Mouse (Mus musculus): Measurements from ENCODE around the gene Gpank1. TPM values are rescaled to one million over a fixed set of nuclear protein-coding genes. Genes with fewer than 3 reads are reported as not detected.
A peak's percentile ranks its signal among the peaks of the same experiment; 100 is the strongest.

The Gpank1 gene
- total and polyA plus RNA-seq, 3 experiments, result 6.8 to 9.5 (median 8.5) TPM

DNA sequence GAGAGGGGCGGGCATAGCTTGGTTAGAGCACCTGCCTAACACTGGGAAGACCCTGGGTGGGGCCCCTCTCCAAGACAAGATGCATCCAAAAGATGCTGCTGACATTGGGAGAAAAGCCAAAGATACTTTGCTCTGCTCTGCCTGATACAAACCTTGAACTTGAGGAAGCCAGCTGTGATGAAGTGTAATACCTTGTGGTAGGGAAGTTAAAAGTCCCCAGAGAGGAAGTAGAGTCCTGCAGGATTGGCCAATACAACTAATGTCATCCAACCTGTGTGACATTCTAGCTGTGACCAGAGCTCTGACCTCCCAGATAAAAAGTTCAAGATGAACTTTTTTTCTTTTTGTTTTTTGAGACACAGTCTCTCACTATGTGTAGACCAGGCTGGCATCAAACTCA lies 3.8 kb downstream of the Gpank1 start:
- peaks cover 2% of the 10 kb centered on the region for H3K36me3 ChIP-seq (ENCODE audit: control insufficient read depth, insufficient read depth, low read length)
- intact Hi-C loops (cut with DNase I), result loop anchor here (5.0 kb wide), 1 partner anchor 37 kb away; the partner anchor contains the start of gene Prrc2a
- H3K4me1 ChIP-seq (ENCODE audit: control insufficient read depth, insufficient read depth, low read length), result peaks cover 9% of the 10 kb centered on the region
- H3K79me2 ChIP-seq (replicated peaks; ENCODE audit: control insufficient read depth, insufficient read depth, low read length), result peaks cover 5% of the 10 kb centered on the region; the same call in 1 of the 2 replicates
- no peak for TF ChIP-seq EP300 (IDR thresholded peaks at IDR 0.05; ENCODE audit: insufficient read depth, low read depth, low read length)
- no peak for TF ChIP-seq CTCF (IDR thresholded peaks at IDR 0.05)
- TF ChIP-seq POLR2A (IDR thresholded peaks at IDR 0.05; ENCODE audit: insufficient read depth, low read depth, low read length), result no peak
- no peaks in the 10 kb centered on the region for H3K27me3 ChIP-seq (ENCODE audit: control insufficient read depth, insufficient read depth, low read length)
- H3K27ac ChIP-seq, result peak overlapping the region; percentile 90; the same call in 1 of the 2 replicates
- H3K9ac ChIP-seq (ENCODE audit: low read depth, low read length), result no peak overlapping the region
- no peak overlapping the region for H3K4me3 ChIP-seq
- DNase-seq, result no peak
- WGBS, result 97% methylated on average over 1 of the region's 1 CpGs

DNA sequence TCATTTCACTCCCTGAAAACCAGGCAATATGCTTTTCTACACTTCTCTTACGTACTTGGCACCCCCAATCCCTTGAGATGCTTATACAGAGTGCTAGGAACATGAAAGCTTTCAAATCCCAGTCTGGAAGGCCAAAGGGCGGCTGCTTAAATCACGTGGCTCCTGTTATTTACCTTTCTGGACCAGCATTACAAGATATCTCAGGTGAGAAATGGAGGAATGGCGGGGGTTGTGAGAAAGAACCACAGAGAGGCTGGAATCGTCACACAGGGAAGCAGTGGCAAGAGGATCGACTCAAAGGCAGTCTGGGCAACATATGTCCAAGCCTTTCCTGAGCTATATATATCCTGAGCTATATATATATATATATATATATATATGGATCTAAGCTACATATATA lies 4.3 kb downstream of the Gpank1 start:
- Histone ChIP-seq H3K9ac (ENCODE audit: low read depth, low read length) (peak overlapping the region; percentile 88), H3K27ac (peak overlapping the region; percentile 90), H3K36me3 (ENCODE audit: control insufficient read depth, insufficient read depth, low read length) (no peaks in the 10 kb centered on the region), H3K4me1 (ENCODE audit: control insufficient read depth, insufficient read depth, low read length) (peaks cover 7% of the 10 kb centered on the region), H3K27me3 (ENCODE audit: control insufficient read depth, insufficient read depth, low read length) (no peaks in the 10 kb centered on the region), H3K79me2 (replicated peaks; ENCODE audit: control insufficient read depth, insufficient read depth, low read length) (peaks cover 2% of the 10 kb centered on the region; the same call in 1 of the 2 replicates), H3K4me3 (peak overlapping the region; percentile 78)
- intact Hi-C loops (cut with DNase I), result loop anchor here (5.0 kb wide), 1 partner anchor 37 kb away; the partner anchor contains the start of gene Prrc2a
- no peak for DNase-seq
- 31% methylated on average over 6 of the region's 6 CpGs for WGBS
- no peak for TF ChIP-seq CTCF (IDR thresholded peaks at IDR 0.05)
- no peak for TF ChIP-seq EP300 (IDR thresholded peaks at IDR 0.05; ENCODE audit: insufficient read depth, low read depth, low read length)

DNA sequence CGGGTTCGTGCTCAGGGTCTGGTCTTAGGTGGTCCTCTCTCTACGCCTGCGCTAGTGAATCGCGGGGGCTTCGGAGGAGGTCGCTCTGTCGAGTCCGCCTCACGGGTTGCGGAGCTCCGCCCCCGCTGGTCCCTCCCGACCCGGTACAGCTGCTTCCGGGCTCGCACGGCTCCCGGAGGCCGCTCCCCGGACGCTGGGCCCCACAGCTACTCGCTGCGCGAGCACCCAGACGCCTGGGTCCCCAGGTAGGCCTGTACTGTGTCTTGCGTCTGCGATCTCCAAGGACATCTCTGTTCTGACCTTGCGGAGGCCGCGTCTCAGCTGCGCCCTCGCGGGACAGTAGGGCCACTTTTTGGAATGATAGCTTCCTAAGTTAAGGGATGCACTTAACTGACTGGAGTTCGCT lies 5.0 kb downstream of the Gpank1 start, which contains the start of gene D17H6S53E:
Gene D17H6S53E, plus strand, starts transcription at position 168 of the 406 bp plus-strand sequence.
- 0 out of 2 replicates have a peak, but pooled peaks have one; percentile 6 for TF ChIP-seq EP300 (IDR thresholded peaks at IDR 0.05; ENCODE audit: insufficient read depth, low read depth, low read length)
- TF ChIP-seq CTCF (IDR thresholded peaks at IDR 0.05), result no peak
- peak; percentile 84 for TF ChIP-seq POLR2A (IDR thresholded peaks at IDR 0.05; ENCODE audit: insufficient read depth, low read depth, low read length)
- under 1% methylated on average over 36 of the region's 36 CpGs for WGBS
- no peaks in the 10 kb centered on the region for H3K36me3 ChIP-seq (ENCODE audit: control insufficient read depth, insufficient read depth, low read length)
- peak within 1 kb of the TSS; percentile 78 for H3K4me3 ChIP-seq
- H3K9ac ChIP-seq (ENCODE audit: low read depth, low read length), result peak within 1 kb of the TSS; percentile 88
- H3K27me3 ChIP-seq (ENCODE audit: control insufficient read depth, insufficient read depth, low read length), result no peaks in the 10 kb centered on the region
- H3K4me1 ChIP-seq (ENCODE audit: control insufficient read depth, insufficient read depth, low read length), result peaks cover 7% of the 10 kb centered on the region
- H3K27ac ChIP-seq, result peak within 1 kb of the TSS; percentile 90
- peak; percentile 86 to 88 for DNase-seq
- no peaks in the 10 kb centered on the region for H3K79me2 ChIP-seq (replicated peaks; ENCODE audit: control insufficient read depth, insufficient read depth, low read length)
- intact Hi-C loops (cut with DNase I), result loop anchor here (5.0 kb wide), 1 partner anchor 36 kb away; the partner anchor contains the start of gene Prrc2a

DNA sequence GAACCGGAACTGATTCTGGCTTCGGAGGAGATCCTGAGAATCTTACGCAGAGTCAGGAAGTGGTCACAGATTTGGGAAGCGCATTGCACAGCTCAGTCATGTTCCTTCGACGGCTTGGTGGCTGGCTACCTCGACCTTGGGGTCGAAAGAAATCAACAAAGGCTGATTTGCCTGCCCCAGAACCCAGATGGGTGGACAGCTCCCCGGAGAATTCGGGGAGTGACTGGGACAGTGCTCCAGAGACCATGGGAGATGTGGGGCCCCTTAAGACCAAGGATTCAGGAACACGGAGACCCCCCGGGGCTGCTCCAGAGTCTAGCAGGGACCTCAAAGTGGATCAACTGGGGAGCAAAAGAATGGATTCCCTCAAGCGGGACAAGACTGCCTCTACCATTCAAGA lies 5.8 kb downstream of the Gpank1 start:
- no peaks in the 10 kb centered on the region for H3K36me3 ChIP-seq (ENCODE audit: control insufficient read depth, insufficient read depth, low read length)
- no peak for TF ChIP-seq EP300 (IDR thresholded peaks at IDR 0.05; ENCODE audit: insufficient read depth, low read depth, low read length)
- no peak for TF ChIP-seq POLR2A (IDR thresholded peaks at IDR 0.05; ENCODE audit: insufficient read depth, low read depth, low read length)
- no peak for TF ChIP-seq CTCF (IDR thresholded peaks at IDR 0.05)
- WGBS, result 44% methylated on average over 13 of the region's 13 CpGs
- H3K79me2 ChIP-seq (replicated peaks; ENCODE audit: control insufficient read depth, insufficient read depth, low read length), result no peaks in the 10 kb centered on the region
- peak overlapping the region; percentile 90 for H3K27ac ChIP-seq
- peak overlapping the region; percentile 78 for H3K4me3 ChIP-seq
- DNase-seq, result no peak
- peaks cover 4% of the 10 kb centered on the region for H3K4me1 ChIP-seq (ENCODE audit: control insufficient read depth, insufficient read depth, low read length)
- no peaks in the 10 kb centered on the region for H3K27me3 ChIP-seq (ENCODE audit: control insufficient read depth, insufficient read depth, low read length)
- H3K9ac ChIP-seq (ENCODE audit: low read depth, low read length), result peak overlapping the region; percentile 88
- intact Hi-C loops (cut with DNase I), result loop anchor here (5.0 kb wide), 1 partner anchor 35 kb away; the partner anchor contains the start of gene Prrc2a

DNA sequence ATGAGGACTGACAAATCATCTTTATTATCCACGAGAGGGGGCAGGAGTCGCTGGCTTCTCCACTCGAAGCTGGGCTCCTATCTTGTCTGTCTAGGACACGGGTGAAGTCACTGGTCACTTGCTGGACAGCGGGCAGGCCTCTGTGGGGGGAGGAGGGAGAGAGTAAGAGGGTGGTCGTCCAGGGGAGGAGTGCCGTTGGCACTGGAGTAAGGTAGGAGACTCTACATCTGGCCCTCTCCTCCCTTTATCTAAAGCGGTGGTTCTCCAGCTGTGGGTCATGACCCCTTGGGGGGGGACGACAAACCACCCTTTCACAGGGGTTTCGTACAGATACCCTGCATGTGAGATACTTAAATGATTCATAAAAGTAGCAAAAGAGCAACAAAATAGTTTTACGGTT lies 7.7 kb downstream of the Gpank1 start:
- H3K27me3 ChIP-seq (ENCODE audit: control insufficient read depth, insufficient read depth, low read length), result no peaks in the 10 kb centered on the region
- no peak overlapping the region for H3K4me3 ChIP-seq
- 63% methylated on average over 11 of the region's 11 CpGs for WGBS
- H3K79me2 ChIP-seq (replicated peaks; ENCODE audit: control insufficient read depth, insufficient read depth, low read length), result no peaks in the 10 kb centered on the region
- no peak overlapping the region for H3K9ac ChIP-seq (ENCODE audit: low read depth, low read length)
- no peak for DNase-seq
- TF ChIP-seq POLR2A (IDR thresholded peaks at IDR 0.05; ENCODE audit: insufficient read depth, low read depth, low read length), result no peak
- no peak for TF ChIP-seq EP300 (IDR thresholded peaks at IDR 0.05; ENCODE audit: insufficient read depth, low read depth, low read length)
- TF ChIP-seq CTCF (IDR thresholded peaks at IDR 0.05), result no peak
- no peak overlapping the region for H3K27ac ChIP-seq
- H3K4me1 ChIP-seq (ENCODE audit: control insufficient read depth, insufficient read depth, low read length), result peaks cover 4% of the 10 kb centered on the region
- H3K36me3 ChIP-seq (ENCODE audit: control insufficient read depth, insufficient read depth, low read length), result no peaks in the 10 kb centered on the region
- intact Hi-C loops (cut with DNase I), result loop anchor here (5.0 kb wide), 1 partner anchor 33 kb away; the partner anchor contains the start of gene Prrc2a

DNA sequence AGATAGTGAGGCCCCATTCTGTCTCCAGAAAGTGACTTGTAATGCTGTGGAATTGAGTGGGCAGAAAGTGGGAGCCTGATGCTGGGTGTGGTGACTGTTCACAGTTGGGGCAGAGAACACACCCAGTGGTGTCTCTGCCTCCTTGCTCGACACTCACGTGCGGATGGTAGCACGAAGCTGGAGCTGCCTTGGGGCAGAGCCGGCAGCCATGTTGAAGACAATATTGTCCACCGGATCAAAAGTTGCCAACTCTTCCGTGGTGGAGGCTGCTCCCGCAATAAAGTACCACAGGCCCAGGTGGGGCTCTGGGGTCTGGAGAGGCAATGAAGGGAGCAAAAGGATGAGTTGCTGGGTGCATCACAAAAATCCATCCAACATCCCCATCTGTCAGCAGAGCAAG lies 9.8 kb downstream of the Gpank1 start:
- Histone ChIP-seq H3K9ac (ENCODE audit: low read depth, low read length) (no peak overlapping the region), H3K36me3 (ENCODE audit: control insufficient read depth, insufficient read depth, low read length) (no peaks in the 10 kb centered on the region), H3K79me2 (replicated peaks; ENCODE audit: control insufficient read depth, insufficient read depth, low read length) (peaks cover under 1% of the 10 kb centered on the region), H3K27ac (no peak overlapping the region), H3K4me3 (no peak overlapping the region), H3K4me1 (ENCODE audit: control insufficient read depth, insufficient read depth, low read length) (0 out of 2 replicates have a peak, but pooled peaks cover 2% of the 10 kb centered on the region), H3K27me3 (ENCODE audit: control insufficient read depth, insufficient read depth, low read length) (no peaks in the 10 kb centered on the region)
- DNase-seq, result no peak
- no peak for TF ChIP-seq CTCF (IDR thresholded peaks at IDR 0.05)
- no peak for TF ChIP-seq POLR2A (IDR thresholded peaks at IDR 0.05; ENCODE audit: insufficient read depth, low read depth, low read length)
- TF ChIP-seq EP300 (IDR thresholded peaks at IDR 0.05; ENCODE audit: insufficient read depth, low read depth, low read length), result no peak
- intact Hi-C loops (cut with DNase I), result no loop called here
- 83% methylated on average over 8 of the region's 8 CpGs for WGBS

Data from heart, adult 2 months (tissue).